Mouse (Mus musculus) neural tube, embryonic 13.5 days (tissue): ENCODE results near the gene Gm266. TPM values are rescaled to one million over a fixed set of nuclear protein-coding genes. Genes with fewer than 3 reads are reported as not detected.

Source experiments
- ATAC-seq: fragments of 200-750 bp; cut with Nextera tagmentation; 2 replicates; pipeline ENCODE4 v1.8.0; 2017; ENCODE audit warnings: low read depth, mild to moderate bottlenecking, moderate TSS enrichment, moderate library complexity
- H3K27ac ChIP-seq: fragments of 300-500 bp; sonication (generic); replicated peaks from 2 replicates; pipeline ENCODE4 v1.5.1; 2015; ENCODE audit warnings: moderate library complexity, mild to moderate bottlenecking, inconsistent platforms
- H3K27me3 ChIP-seq: fragments of 300-500 bp; sonication (generic); 2 replicates; pipeline ENCODE4 v1.6.1; 2015; ENCODE audit warnings: mild to moderate bottlenecking, inconsistent platforms
- H3K36me3 ChIP-seq: fragments of 300-500 bp; sonication (generic); 2 replicates; pipeline ENCODE4 v1.6.1; 2015; ENCODE audit warnings: mild to moderate bottlenecking, inconsistent platforms
- H3K4me1 ChIP-seq: fragments of 300-500 bp; sonication (generic); replicated peaks from 2 replicates; pipeline ENCODE4 v1.6.1; 2015; ENCODE audit warnings: inconsistent platforms
- H3K4me2 ChIP-seq: fragments of 300-500 bp; sonication (generic); 2 replicates; pipeline ENCODE4 v1.6.1; 2015; ENCODE audit warnings: inconsistent platforms, mild to moderate bottlenecking, moderate library complexity
- H3K4me3 ChIP-seq: fragments of 300-500 bp; sonication (generic); 2 replicates; pipeline ENCODE4 v1.5.1; 2015; ENCODE audit warnings: mild to moderate bottlenecking, inconsistent platforms
- H3K9ac ChIP-seq: fragments of 300-500 bp; sonication (generic); 2 replicates; pipeline ENCODE4 v1.6.1; 2015; ENCODE audit warnings: moderate library complexity, mild to moderate bottlenecking, inconsistent platforms
- H3K9me3 ChIP-seq: fragments of 300-500 bp; sonication (generic); 2 replicates; pipeline ENCODE4 v1.6.1; 2016; ENCODE audit warnings: inconsistent platforms
- WGBS: fragments of 180-500 bp; shearing (Covaris S2); methylation state at CpG from one replicate; pipeline ENCODE4 v1.1.7; 2015; 5-methylcytosine and 5-hydroxymethylcytosine counted together
- polyA plus RNA-seq: library from polyadenylated mRNA; unstranded; fragments of >200 nt; fragmentation: Nextera tagmentation; extraction: Ambion mirVana; gene quantifications from 2 replicates; pipeline ENCODE4 v1.2.1, GENCODE M21; 2015

Gm266 gene
- polyA plus RNA-seq, 1 experiment from 2014 or later, result 1.6 TPM

DNA sequence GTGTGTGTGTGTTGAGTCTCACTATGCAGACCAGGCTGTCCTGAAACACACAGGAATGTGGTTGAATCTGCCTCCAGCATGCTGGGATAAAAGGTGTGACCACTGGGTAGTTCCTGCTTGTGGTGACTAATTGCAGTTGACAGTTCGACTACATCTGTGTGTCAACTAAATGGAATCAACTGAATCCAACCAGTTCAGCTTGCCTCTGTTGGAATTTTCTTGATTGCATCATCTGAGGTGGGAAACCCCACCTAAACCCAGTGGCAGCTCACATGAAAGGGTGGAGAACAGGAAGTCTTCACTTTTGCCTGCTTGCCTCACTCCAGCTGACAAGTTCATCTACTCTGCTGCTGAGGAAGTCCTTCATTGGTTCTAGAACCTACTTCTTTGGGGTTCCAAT lies 14.5 kb downstream of the Gm266 start:
- Histone ChIP-seq H3K4me1 (peaks cover 13% of the 10 kb centered on the region; the same call in 1 of the 2 replicates), H3K4me3 (no peak overlapping the region), H3K4me2 (no peak overlapping the region), H3K27ac (no peak overlapping the region), H3K36me3 (no peaks in the 10 kb centered on the region), H3K9me3 (no peaks in the 10 kb centered on the region), H3K9ac (no peak overlapping the region), H3K27me3 (peaks cover 8% of the 10 kb centered on the region)
- 76% methylated on average over 1 of the region's 1 CpGs for WGBS
- no peak for ATAC-seq

DNA sequence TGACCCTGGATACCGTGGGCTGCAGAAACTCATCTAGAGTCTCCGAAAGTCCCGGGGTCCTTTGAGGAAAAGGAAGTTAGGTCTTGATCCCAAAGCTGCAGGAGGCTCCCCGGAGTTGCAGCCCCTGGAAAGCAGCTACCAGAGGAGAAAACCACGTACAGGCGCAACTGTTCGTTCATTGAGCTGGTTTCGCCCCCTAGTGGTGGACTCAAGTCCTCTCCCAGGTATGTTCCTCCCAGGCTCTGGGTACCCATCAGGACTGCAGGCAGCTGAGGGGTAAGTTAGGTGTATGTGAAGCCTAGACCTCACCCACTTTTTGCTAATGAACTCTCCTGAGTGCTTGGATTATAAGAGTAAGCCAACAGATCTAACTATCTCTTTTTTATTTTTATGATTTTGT lies 16.1 kb downstream of the Gm266 start:
- no peaks in the 10 kb centered on the region for H3K36me3 ChIP-seq
- no peak overlapping the region for H3K4me3 ChIP-seq
- peaks cover 8% of the 10 kb centered on the region for H3K27me3 ChIP-seq
- no peak overlapping the region for H3K9ac ChIP-seq
- H3K4me2 ChIP-seq, result no peak overlapping the region
- no peak for ATAC-seq
- no peak overlapping the region for H3K27ac ChIP-seq
- no peaks in the 10 kb centered on the region for H3K9me3 ChIP-seq
- 7% methylated on average over 8 of the region's 8 CpGs for WGBS
- peaks cover 7% of the 10 kb centered on the region; the same call in 1 of the 2 replicates for H3K4me1 ChIP-seq

DNA sequence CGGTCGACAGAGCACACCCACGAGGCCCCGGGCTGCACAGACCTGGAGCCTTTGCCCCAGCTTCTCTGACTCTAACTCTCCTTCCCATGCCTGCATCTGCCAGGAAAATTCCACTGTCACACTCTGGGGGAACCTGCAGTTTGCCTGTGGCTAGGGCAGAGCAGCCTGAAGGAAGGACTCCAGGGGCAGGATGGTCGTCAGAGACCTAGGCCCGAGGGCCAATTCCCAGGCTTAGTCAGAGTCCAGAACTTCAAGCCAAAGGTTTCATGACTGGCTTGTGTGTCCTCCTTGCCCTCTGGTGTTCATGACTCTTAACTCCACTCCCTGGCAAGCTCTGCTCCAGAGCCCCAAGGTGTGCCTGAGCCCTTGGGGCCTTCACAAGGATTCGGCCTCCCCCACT lies 17.4 kb downstream of the Gm266 start:
- H3K9me3 ChIP-seq, result no peaks in the 10 kb centered on the region
- H3K36me3 ChIP-seq, result no peaks in the 10 kb centered on the region
- 57% methylated on average over 7 of the region's 7 CpGs for WGBS
- H3K4me1 ChIP-seq, result peaks cover 6% of the 10 kb centered on the region; the same call in 1 of the 2 replicates
- peaks cover 8% of the 10 kb centered on the region for H3K27me3 ChIP-seq
- H3K27ac ChIP-seq, result no peak overlapping the region
- H3K4me2 ChIP-seq, result no peak overlapping the region
- no peak overlapping the region for H3K4me3 ChIP-seq
- H3K9ac ChIP-seq, result no peak overlapping the region
- ATAC-seq, result no peak

DNA sequence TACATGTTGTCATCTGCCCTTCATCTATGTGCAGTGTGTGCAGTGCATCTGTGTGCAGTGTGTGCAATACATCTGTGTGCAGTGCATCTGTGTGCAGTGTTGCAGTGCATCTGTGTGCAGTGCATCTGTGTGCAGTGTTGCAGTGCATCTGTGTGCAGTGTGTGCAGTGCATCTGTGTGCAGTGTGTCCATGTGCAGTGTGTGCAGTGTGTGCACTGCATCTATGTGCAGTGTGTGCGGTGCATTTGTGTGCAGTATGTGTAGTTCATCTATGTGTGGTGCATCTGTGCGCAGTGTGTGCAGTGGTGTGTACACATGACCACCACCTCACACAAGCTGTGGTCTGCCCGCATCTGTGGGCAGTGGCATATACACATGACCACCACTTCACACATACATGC lies 19.3 kb downstream of the Gm266 start:
- H3K4me2 ChIP-seq, result no peak overlapping the region
- H3K4me1 ChIP-seq, result no peaks in the 10 kb centered on the region
- H3K9me3 ChIP-seq, result no peaks in the 10 kb centered on the region
- no peak overlapping the region for H3K27ac ChIP-seq
- H3K27me3 ChIP-seq, result peaks cover 8% of the 10 kb centered on the region
- no peak overlapping the region for H3K9ac ChIP-seq
- WGBS, result 96% methylated on average over 3 of the region's 3 CpGs
- ATAC-seq, result no peak
- no peaks in the 10 kb centered on the region for H3K36me3 ChIP-seq
- no peak overlapping the region for H3K4me3 ChIP-seq

DNA sequence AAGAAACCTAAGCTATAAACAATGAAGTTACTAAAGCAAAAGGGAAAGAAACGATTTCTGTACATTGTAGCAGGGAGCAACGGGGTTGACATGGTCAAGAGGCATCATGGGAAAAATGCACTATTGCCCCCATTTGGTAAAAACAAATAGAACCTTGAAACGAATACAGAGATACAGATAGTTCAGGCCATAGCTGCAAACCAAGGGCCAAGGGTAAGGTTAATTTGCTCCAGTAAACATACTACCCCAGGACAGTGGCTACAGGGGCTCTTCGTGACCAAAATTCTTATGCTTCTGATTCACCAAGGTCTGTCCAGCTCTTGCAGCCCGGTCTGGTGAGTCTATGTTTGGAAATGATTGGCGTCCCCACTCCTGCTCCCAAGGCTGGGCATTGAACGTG lies 22.1 kb downstream of the Gm266 start:
- H3K4me2 ChIP-seq, result no peak overlapping the region
- H3K36me3 ChIP-seq, result no peaks in the 10 kb centered on the region
- 85% methylated on average over 7 of the region's 7 CpGs for WGBS
- H3K4me1 ChIP-seq, result no peaks in the 10 kb centered on the region
- H3K9ac ChIP-seq, result no peak overlapping the region
- H3K27me3 ChIP-seq, result peaks cover 13% of the 10 kb centered on the region
- no peak overlapping the region for H3K4me3 ChIP-seq
- no peaks in the 10 kb centered on the region for H3K9me3 ChIP-seq
- ATAC-seq, result no peak
- no peak overlapping the region for H3K27ac ChIP-seq

DNA sequence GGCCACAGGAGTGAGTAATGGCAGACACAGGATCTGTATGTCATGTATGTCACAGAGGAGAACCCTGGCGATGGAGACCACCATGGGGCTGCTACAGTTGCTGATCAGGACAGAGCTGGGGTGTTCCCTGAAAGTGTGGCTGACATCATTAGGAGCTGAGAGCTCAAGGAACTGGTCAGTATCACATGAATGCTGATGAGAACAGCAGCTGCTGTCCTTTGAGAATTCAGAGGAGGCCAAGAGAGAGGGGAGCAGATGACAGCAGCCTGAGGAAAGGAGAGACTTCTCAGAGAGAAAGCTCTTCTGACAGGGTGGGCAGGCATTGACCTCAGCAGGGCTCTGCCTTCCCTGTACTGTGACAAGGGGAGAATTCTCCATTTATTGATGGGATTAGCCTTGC lies 27.9 kb downstream of the Gm266 start:
- H3K4me2 ChIP-seq, result no peak overlapping the region
- no peak overlapping the region for H3K4me3 ChIP-seq
- H3K27me3 ChIP-seq, result peaks cover 54% of the 10 kb centered on the region
- no peak for ATAC-seq
- H3K36me3 ChIP-seq, result no peaks in the 10 kb centered on the region
- H3K27ac ChIP-seq, result no peak overlapping the region
- H3K4me1 ChIP-seq, result no peaks in the 10 kb centered on the region
- no peaks in the 10 kb centered on the region for H3K9me3 ChIP-seq
- WGBS, result 75% methylated on average over 1 of the region's 1 CpGs
- no peak overlapping the region for H3K9ac ChIP-seq

- H3K36me3 ChIP-seq, result no peaks in the 10 kb centered on the region
- no peak overlapping the region for H3K4me3 ChIP-seq
- no peaks in the 10 kb centered on the region for H3K4me1 ChIP-seq
- peaks cover 73% of the 10 kb centered on the region for H3K27me3 ChIP-seq
- H3K9ac ChIP-seq, result no peak overlapping the region
- WGBS, result 61% methylated on average over 8 of the region's 8 CpGs
- H3K9me3 ChIP-seq, result no peaks in the 10 kb centered on the region
- H3K27ac ChIP-seq, result no peak overlapping the region
- ATAC-seq, result no peak
- no peak overlapping the region for H3K4me2 ChIP-seq
Measured at GRCm38 (mm10) chr12:111455860-111456259, 29.8 kb downstream of the Gm266 start.

DNA sequence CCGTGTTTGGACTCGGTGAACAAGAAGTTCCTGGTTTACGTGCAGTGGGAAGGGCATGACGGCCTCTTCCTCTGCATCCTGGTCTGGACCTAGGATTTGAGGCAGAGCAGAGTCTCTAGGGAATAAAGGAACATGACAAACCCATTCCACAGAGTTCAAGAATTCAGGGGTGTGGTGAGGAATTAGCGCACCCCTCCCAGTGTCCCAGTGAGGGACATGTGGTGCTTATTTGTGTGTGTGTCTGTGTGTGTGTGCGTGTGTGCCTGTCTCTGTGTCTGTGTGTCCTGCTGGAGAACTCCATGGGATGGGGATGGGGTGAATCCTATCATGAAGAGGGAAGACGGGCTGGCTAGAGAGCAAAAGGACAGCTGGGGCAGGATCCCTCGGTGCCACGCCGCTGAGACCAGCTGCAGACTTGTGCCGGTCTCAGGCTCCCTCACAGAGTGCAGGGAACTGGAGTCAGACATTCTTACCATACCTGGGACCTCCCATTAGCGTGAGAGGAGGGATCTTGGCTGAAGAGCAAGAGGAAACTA lies 30.2 kb downstream of the Gm266 start:
- H3K27ac ChIP-seq, result no peak overlapping the region
- no peak overlapping the region for H3K4me2 ChIP-seq
- no peaks in the 10 kb centered on the region for H3K4me1 ChIP-seq
- H3K36me3 ChIP-seq, result no peaks in the 10 kb centered on the region
- WGBS, result 71% methylated on average over 12 of the region's 12 CpGs
- ATAC-seq, result no peak
- H3K27me3 ChIP-seq, result peaks cover 77% of the 10 kb centered on the region
- no peak overlapping the region for H3K4me3 ChIP-seq
- H3K9ac ChIP-seq, result no peak overlapping the region
- no peaks in the 10 kb centered on the region for H3K9me3 ChIP-seq

DNA sequence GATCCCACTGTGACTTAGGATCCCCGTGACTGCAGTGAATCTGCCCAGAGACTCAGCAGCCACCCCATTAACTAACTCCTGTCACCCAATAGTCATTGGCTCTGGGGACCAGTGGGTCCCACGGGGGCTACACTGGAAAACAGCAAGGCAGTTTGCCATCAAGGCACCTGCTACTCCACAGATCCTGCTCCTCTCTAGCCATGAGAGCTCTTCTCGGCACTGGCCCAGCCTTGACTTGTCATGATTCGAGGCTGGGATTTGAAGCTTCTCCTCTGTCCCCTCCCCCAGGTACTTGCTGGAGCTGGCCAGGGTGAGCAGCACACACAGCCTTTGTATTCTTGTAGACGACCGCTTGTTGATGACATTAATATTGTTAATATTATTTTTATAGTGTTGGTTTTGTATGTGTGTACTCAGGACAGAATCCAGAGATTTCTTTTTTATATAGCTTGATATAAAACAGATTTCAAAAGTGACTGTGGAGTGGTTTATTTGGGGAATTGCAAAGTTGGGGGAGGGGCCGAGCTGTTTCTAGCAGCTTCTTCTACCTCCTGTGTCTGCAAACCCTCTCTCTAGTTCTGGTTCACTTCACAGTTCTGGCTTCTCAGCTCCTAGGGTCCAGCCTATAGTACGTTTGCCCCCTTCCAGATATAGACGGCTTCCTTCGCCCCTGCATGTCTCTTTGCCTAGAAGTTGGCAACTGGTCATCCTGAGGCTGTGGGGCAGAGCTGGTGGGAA lies 30.9 kb downstream of the Gm266 start:
- 68% methylated on average over 10 of the region's 10 CpGs for whole genome bisulfite sequencing
- no peak overlapping the region for H3K4me2 ChIP-seq
- H3K9ac ChIP-seq, result no peak overlapping the region
- no peak overlapping the region for H3K4me3 ChIP-seq
- H3K9me3 ChIP-seq, result no peaks in the 10 kb centered on the region
- peaks cover 78% of the 10 kb centered on the region for H3K27me3 ChIP-seq
- no peaks in the 10 kb centered on the region for H3K4me1 ChIP-seq
- H3K27ac ChIP-seq, result no peak overlapping the region
- ATAC-seq, result no peak
- H3K36me3 ChIP-seq, result no peaks in the 10 kb centered on the region

DNA sequence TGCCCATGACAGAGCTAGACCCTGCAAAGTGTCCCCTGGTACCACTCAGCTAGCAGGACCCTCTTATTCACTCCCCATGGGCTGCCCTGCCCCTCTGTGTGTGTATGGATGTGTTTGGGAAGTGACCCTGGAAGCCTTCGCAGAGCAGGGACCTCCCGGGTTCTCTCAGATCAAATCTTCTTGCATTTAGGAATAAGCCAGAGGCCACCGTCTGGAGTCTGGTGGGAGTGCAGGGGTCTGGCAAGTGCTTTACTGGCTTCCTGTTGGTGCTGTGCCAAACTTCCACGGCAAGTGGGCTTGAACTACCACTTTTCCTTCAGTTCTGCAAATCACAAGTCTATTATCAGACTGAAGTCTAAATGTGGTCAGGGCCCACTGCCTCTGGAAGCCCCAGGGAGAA lies 31.6 kb downstream of the Gm266 start:
- H3K9me3 ChIP-seq, result no peaks in the 10 kb centered on the region
- H3K27ac ChIP-seq, result no peak overlapping the region
- WGBS, result 42% methylated on average over 4 of the region's 4 CpGs
- ATAC-seq, result no peak
- no peaks in the 10 kb centered on the region for H3K36me3 ChIP-seq
- H3K4me1 ChIP-seq, result no peaks in the 10 kb centered on the region; the same call in 1 of the 2 replicates
- no peak overlapping the region for H3K4me3 ChIP-seq
- H3K27me3 ChIP-seq, result peaks cover 82% of the 10 kb centered on the region
- H3K9ac ChIP-seq, result no peak overlapping the region
- H3K4me2 ChIP-seq, result no peak overlapping the region

DNA sequence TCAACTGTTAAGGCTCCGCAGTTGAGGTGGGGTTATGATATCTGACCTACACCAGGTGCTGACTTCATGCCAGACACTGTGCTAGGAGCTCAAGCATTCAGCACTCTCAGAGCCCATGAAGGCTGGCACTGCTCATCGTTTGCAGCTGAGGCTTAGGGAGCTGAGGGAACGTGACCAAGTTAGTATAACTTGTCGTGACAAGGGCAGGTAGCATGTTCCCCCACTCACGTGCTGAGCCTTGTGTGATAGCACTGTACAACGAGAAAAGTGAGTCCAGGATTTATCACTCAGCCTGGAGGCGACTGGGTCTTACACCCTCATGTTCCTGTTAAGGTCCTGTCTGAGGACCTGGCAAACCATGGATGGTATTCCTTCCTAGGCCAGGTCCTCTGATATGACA lies 34.1 kb downstream of the Gm266 start:
- no peak overlapping the region for H3K4me3 ChIP-seq
- no peak overlapping the region for H3K4me2 ChIP-seq
- H3K4me1 ChIP-seq, result peaks cover 6% of the 10 kb centered on the region; the same call in 1 of the 2 replicates
- H3K27ac ChIP-seq, result no peak overlapping the region
- H3K36me3 ChIP-seq, result no peaks in the 10 kb centered on the region
- no peaks in the 10 kb centered on the region for H3K9me3 ChIP-seq
- 82% methylated on average over 7 of the region's 7 CpGs for WGBS
- ATAC-seq, result no peak
- H3K27me3 ChIP-seq, result peaks cover 88% of the 10 kb centered on the region
- no peak overlapping the region for H3K9ac ChIP-seq

DNA sequence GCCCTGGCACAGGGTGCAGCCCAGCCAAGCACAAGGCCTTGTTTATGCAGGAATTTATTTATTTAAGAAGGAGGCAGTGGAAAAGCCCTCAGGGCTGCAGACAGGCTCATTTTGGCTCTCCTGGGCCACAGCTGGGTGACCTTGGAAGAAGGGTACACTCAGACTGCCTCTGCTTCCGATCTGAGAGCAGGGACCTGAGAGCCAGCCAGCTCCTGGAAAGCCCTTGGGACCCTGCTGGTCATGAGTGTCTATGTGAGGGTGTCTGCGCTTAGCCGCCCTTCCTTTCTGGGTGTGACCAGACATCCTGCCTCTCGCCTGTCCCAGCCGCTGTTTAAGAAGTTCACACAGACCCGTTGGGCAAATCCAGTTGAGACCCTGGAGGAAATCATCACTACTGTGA lies 35.3 kb downstream of the Gm266 start:
- H3K4me3 ChIP-seq, result no peak overlapping the region
- no peaks in the 10 kb centered on the region for H3K9me3 ChIP-seq
- ATAC-seq, result no peak
- H3K4me1 ChIP-seq, result peaks cover 16% of the 10 kb centered on the region
- H3K27me3 ChIP-seq, result peaks cover 89% of the 10 kb centered on the region
- WGBS, result 48% methylated on average over 6 of the region's 6 CpGs
- H3K36me3 ChIP-seq, result no peaks in the 10 kb centered on the region
- H3K4me2 ChIP-seq, result no peak overlapping the region
- no peak overlapping the region for H3K27ac ChIP-seq
- no peak overlapping the region for H3K9ac ChIP-seq
